Mouse (Mus musculus) brain, embryonic 14.5 days (tissue): ENCODE data around the gene Pole2.

Experiments used
- CTCF ChIP-seq: fragments of 200-500 bp; IDR thresholded peaks from 2 replicates; pipeline ENCODE4 v1.5.1; 2012; ENCODE audit warnings: inconsistent platforms, mild to moderate bottlenecking, moderate library complexity, borderline replicate concordance; ENCODE audit not compliant: insufficient read depth, insufficient read length; ENCODE audit errors: extremely low read depth
- POLR2A ChIP-seq: fragments of 200-500 bp; IDR thresholded peaks from 2 replicates; pipeline ENCODE4 v1.6.1; 2012; ENCODE audit warnings: mild to moderate bottlenecking, inconsistent platforms, borderline replicate concordance; ENCODE audit not compliant: poor library complexity, insufficient read depth, insufficient read length, severe bottlenecking; ENCODE audit errors: extremely low read depth

GRCm38 (mm10) chr12:69190522-69190921, 37.5 kb downstream of the Pole2 start:
- TF ChIP-seq POLR2A (no peak), CTCF (no peak)
